Comparison of ENCODE assay signal across 13 mouse cellular contexts in genomic region chr10:67083446-67084166, GRCm38 (mm10). TPM values are rescaled to one million over a fixed set of nuclear protein-coding genes. Genes with fewer than 3 reads are reported as not detected.
A peak's percentile ranks its signal among the peaks of the same experiment; 100 is the strongest.
DNase-seq lines count a peak whose midpoint lies in the region; ATAC-seq and TF ChIP-seq lines count a peak whose summit lies in the region.
"Had no signal": no experiment of that assay in that cellular context is flagged by ENCODE, and none has a peak within 500 bp of the region (broad histone marks: within the 10 kb centered on the region; RNA-seq: fewer than 3 reads in every experiment).

No protein-coding gene starts in this region.

- peak overlapping the region; percentile 53 for H3K27ac ChIP-seq in gastrocnemius, adult 2 months
- H3K27ac ChIP-seq: midbrain, embryonic 15.5 days had no signal

- intact Hi-C loops in gastrocnemius, adult 2 months (cut with DNase I), result no loop called here

- TF ChIP-seq CTCF in gastrocnemius, adult 2 months (IDR thresholded peaks at IDR 0.05), result no peak

- DNase-seq in gastrocnemius, adult 2 months, result peak; percentile 69
- DNase-seq in gastrocnemius, postnatal 10 days, result no peak
- peak; percentile 99 for DNase-seq in ES-CJ7 (ENCODE audit: low read depth, low spot score)
- DNase-seq in cerebellum, adult 9-10 months, result peak; percentile 97
- peak; percentile 48 for DNase-seq in forelimb bud, embryonic 11.5 days (ENCODE audit: low read depth, low spot score)
- DNase-seq in right cerebral cortex, postnatal 36 days (ENCODE audit: low spot score in 2 of 2), result no peak
- DNase-seq in urinary bladder, adult 2 months (ENCODE audit: low spot score), result no peak
- DNase-seq: heart, postnatal 14 days; lung, postnatal 10 days; spleen, adult 18-20 months had no signal

- no peak for ATAC-seq in megakaryocyte progenitor cell, adult 5-6 weeks (replicated peaks; ENCODE audit: poor library complexity)
- ATAC-seq: intestine, postnatal 0 days; midbrain, embryonic 15.5 days had no signal

- peak overlapping the region; percentile 23 for H3K4me3 ChIP-seq in gastrocnemius, adult 2 months
- H3K4me3 ChIP-seq: midbrain, embryonic 15.5 days had no signal

RNA-seq across cellular contexts. Expression of gene Jmjd1c, which starts 12.3 kb away (rescaled TPM):
- 10 to 100 TPM; 23.7 to 26.6 TPM for total RNA-seq in gastrocnemius, adult 2 months (2021)
- 10 to 100 TPM; 33.0 to 48.7 TPM for total RNA-seq in gastrocnemius, postnatal 10 days (2021)
- 82.6 and 124 TPM in 2 replicates for total RNA-seq in megakaryocyte progenitor cell, adult 5-6 weeks (2015)
- total RNA-seq in megakaryocyte progenitor cell, adult 5-6 weeks (2017), result 49.5 and 79.8 TPM in 2 replicates
- 28.3 and 31.8 TPM in 2 replicates for polyA plus RNA-seq in urinary bladder, adult 2 months (2012; rRNA removed)

RNA-seq across cellular contexts. Expression of gene Reep3, which starts 13.1 kb away (rescaled TPM):
- 10 to 100 TPM in 1 of 2 experiments, 1 to 10 TPM in 1; 9.7 to 10.8 TPM for total RNA-seq in gastrocnemius, adult 2 months (2021)
- total RNA-seq in gastrocnemius, postnatal 10 days (2021), result 10 to 100 TPM; 21.9 to 27.2 TPM
- total RNA-seq in megakaryocyte progenitor cell, adult 5-6 weeks (2015), result 25.3 and 28.7 TPM in 2 replicates
- total RNA-seq in megakaryocyte progenitor cell, adult 5-6 weeks (2017), result 12.1 and 12.2 TPM in 2 replicates
- polyA plus RNA-seq in urinary bladder, adult 2 months (2012; rRNA removed), result 50.7 and 62.2 TPM in 2 replicates

Comparison
In these comparisons a context has a peak if more than half of its experiments do, and no peak if none do; other contexts are left out.
1. DNase-seq: peak in gastrocnemius, adult 2 months (single experiment), ES-CJ7 (single experiment), cerebellum, adult 9-10 months (single experiment) and forelimb bud, embryonic 11.5 days (single experiment); none in gastrocnemius, postnatal 10 days (single experiment), right cerebral cortex, postnatal 36 days (0 of 2) and urinary bladder, adult 2 months (single experiment).